Mouse (Mus musculus): ENCODE measurements at regions not wholly inside any gene's neighbourhood (a gene's known extent, or its start where the extent isn't known, plus 50 kb on each side); places are given as distances from the start of the nearest gene placed in this dataset.

- TF ChIP-seq CTCF (IDR thresholded peaks at IDR 0.05; ENCODE audit: low read depth) (peak; percentile 14; the same call in 1 of the 2 replicates), EP300 (IDR thresholded peaks at IDR 0.05; ENCODE audit: low read depth) (no peak)
These were observed 571.9 kb upstream of the Fbxo33 start for GRCm38 (mm10) chr12:59791473-59791872.

All from heart, postnatal 0 days (tissue).